21 mouse cellular contexts compared by ENCODE assay signal in the genomic region with DNA sequence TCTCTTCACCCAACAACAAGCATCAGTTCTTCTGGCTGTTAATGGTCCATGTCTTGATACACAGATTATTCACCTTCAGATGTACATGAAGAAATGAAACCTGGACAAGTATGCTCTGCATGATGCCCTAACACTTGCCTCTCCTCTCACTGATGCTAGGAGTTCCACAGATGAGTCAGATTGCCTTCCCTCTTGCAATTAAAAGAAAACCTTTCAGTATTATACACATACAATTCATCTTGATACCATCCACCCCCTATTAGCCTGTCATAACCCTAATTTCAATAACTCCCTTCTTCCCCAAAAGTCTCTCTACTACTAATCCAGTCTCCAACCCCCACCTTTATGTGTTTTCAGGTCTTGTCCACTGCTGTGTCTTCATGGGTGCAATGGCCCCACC.
DNase-seq lines count a peak whose midpoint lies in the region; ATAC-seq and TF ChIP-seq lines count a peak whose summit lies in the region.
"Had no signal": no experiment of that assay in that cellular context is flagged by ENCODE, and none has a peak within 500 bp of the region (broad histone marks: within the 10 kb centered on the region; RNA-seq: fewer than 3 reads in every experiment).

No protein-coding gene starts in this region.

- ATAC-seq in CD4-positive, CD25-positive, alpha-beta regulatory T cell, adult 4 months: peak; percentile 35
- ATAC-seq in inflammation-experienced regulatory T-cells, adult 6 months: peak; percentile 41
- no peak for ATAC-seq in forebrain, embryonic 11.5 days (replicated peaks; ENCODE audit: low FRiP score)
- ATAC-seq: Patski had no signal

- peak overlapping the region; percentile 65 for H3K27ac ChIP-seq in CH12.LX (ENCODE audit: insufficient read depth, low read depth)
- H3K27ac ChIP-seq in forebrain, embryonic 11.5 days (ENCODE audit: low read depth, low read length): no peak overlapping the region

- no peak for TF ChIP-seq POLR2A in CH12.LX (IDR thresholded peaks at IDR 0.05; ENCODE audit: low read depth, low read length)

- dilution Hi-C loops in CH12.LX (cut with MboI; ENCODE audit: extremely low pct_ligation_motif_present, extremely low pct_unique_long_range_greater_than_20kb, low sequenced_read_pairs): no loop called here

- in situ Hi-C loops in CH12.LX (cut with MboI; ENCODE audit: low pct_ligation_motif_present, low pct_unique_long_range_greater_than_20kb, low sequenced_read_pairs): loop anchor here (25.0 kb wide), 1 partner anchor 481 kb away; the partner anchor contains the start of gene Phyh

- H3K27me3 ChIP-seq in CH12.LX (replicated peaks): no peaks in the 10 kb centered on the region
- H3K27me3 ChIP-seq in forebrain, embryonic 11.5 days (ENCODE audit: control insufficient read depth, insufficient read depth, low read length): no peaks in the 10 kb centered on the region
- H3K27me3 ChIP-seq: Patski had no signal

- DNase-seq in A20 (ENCODE audit: low read depth, low spot score) (peak; percentile 34), CH12.LX (ENCODE audit: extremely low read depth) (peak; percentile 39)
- DNase-seq in forebrain, embryonic 11.5 days (ENCODE audit: low spot score): no peak
- no peak for DNase-seq in layer of hippocampus, postnatal 10 days (ENCODE audit: low spot score in 2 of 2)
- DNase-seq in cerebellum, postnatal 36 days: no peak
- no peak for DNase-seq in left cerebral cortex, adult 9 months (ENCODE audit: low spot score in 2 of 2)
- DNase-seq: adrenal gland, adult 2 months; adrenal gland, adult 8-10 months; adrenal gland, postnatal 10 days; adrenal gland, postnatal 14 days; adrenal gland, postnatal 25 days; adrenal gland, postnatal 36 days; cerebellum, adult 11 months; cerebellum, adult 11-12 months; cerebellum, adult 18-20 months; cerebellum, adult 2 months; cerebellum, adult 8-10 months had no signal

- H3K79me2 ChIP-seq in CH12.LX (replicated peaks; ENCODE audit: control insufficient read depth, extremely low read depth, insufficient read depth, poor library complexity, severe bottlenecking): no peaks in the 10 kb centered on the region

- TF ChIP-seq CTCF in CH12.LX (conservative IDR thresholded peaks at IDR 0.05 in 1 of 2, IDR thresholded peaks at IDR 0.05 in 1 of 2; ENCODE audit: low read depth in 2 of 2, low read length in 2 of 2): no peak

- TF ChIP-seq EP300 in CH12.LX (IDR thresholded peaks at IDR 0.05; ENCODE audit: low read length): peak; percentile 43; the same call in 1 of the 2 replicates

- peaks cover 0 to 3% of the 10 kb centered on the region in 2 experiments for H3K36me3 ChIP-seq in CH12.LX (replicated peaks in 1 of 2; ENCODE audit: control insufficient read depth in 1 of 2, insufficient read depth in 1 of 2, low read length in 1 of 2)
- H3K36me3 ChIP-seq in forebrain, embryonic 11.5 days (ENCODE audit: control insufficient read depth, insufficient read depth, low read length): no peaks in the 10 kb centered on the region
- H3K36me3 ChIP-seq: G1E had no signal

- peak overlapping the region in 1 of 3 experiments; percentile 16 for H3K4me3 ChIP-seq in CH12.LX (replicated peaks in 1 of 3; ENCODE audit: low read depth in 2 of 3, low read length in 2 of 3, poor library complexity in 1 of 3)
- no peak overlapping the region for H3K4me3 ChIP-seq in forebrain, embryonic 11.5 days (ENCODE audit: low read depth, low read length)

- H3K4me2 ChIP-seq in CH12.LX (ENCODE audit: insufficient read depth, low read depth, poor library complexity, severe bottlenecking): peak overlapping the region; percentile 79
- no peak overlapping the region for H3K4me2 ChIP-seq in forebrain, embryonic 11.5 days (ENCODE audit: low read depth, low read length, severe bottlenecking)

- no peak for TF ChIP-seq RAD21 in CH12.LX (IDR thresholded peaks at IDR 0.05; ENCODE audit: low read depth, low read length)

- H3K9ac ChIP-seq in CH12.LX (ENCODE audit: insufficient read depth, low read depth): peak overlapping the region; percentile 57
- H3K9ac ChIP-seq in forebrain, embryonic 11.5 days (ENCODE audit: low read length): no peak overlapping the region

- H3K4me1 ChIP-seq in CH12.LX (ENCODE audit: control insufficient read depth in 1 of 2, insufficient read depth in 2 of 2): peaks cover 26 to 64% of the 10 kb centered on the region in 2 experiments
- H3K4me1 ChIP-seq in forebrain, embryonic 11.5 days (replicated peaks; ENCODE audit: control insufficient read depth, insufficient read depth, low read length): no peaks in the 10 kb centered on the region

- peaks cover 2% of the 10 kb centered on the region for H3K9me3 ChIP-seq in CH12.LX (replicated peaks; ENCODE audit: low read length)
- H3K9me3 ChIP-seq in forebrain, embryonic 11.5 days (ENCODE audit: control insufficient read depth, low read length): no peaks in the 10 kb centered on the region
- H3K9me3 ChIP-seq: G1E had no signal

TF ChIP-seq in CH12.LX, 34 proteins besides CTCF, POLR2A, EP300 and RAD21:
- no peak for TF ChIP-seq TBP (conservative IDR thresholded peaks at IDR 0.05; ENCODE audit: low read depth, low read length)
- TF ChIP-seq SMC3 (IDR thresholded peaks at IDR 0.05; ENCODE audit: low read depth, low read length): no peak
- TF ChIP-seq E2F4 (IDR thresholded peaks at IDR 0.05; ENCODE audit: insufficient replicate concordance, low read depth, low read length): no peak
- peak; percentile 69; the same call in 1 of the 2 replicates for TF ChIP-seq IRF4 (IDR thresholded peaks at IDR 0.05; ENCODE audit: low read depth, low read length)
- TF ChIP-seq ZMIZ1 (IDR thresholded peaks at IDR 0.05; ENCODE audit: low read depth, low read length): no peak
- peak; percentile 66 for TF ChIP-seq JUND (conservative IDR thresholded peaks at IDR 0.05; ENCODE audit: low read depth, low read length)
- 0 out of 2 replicates have a peak, but pooled peaks have one; percentile 36 for TF ChIP-seq SIN3A (IDR thresholded peaks at IDR 0.05; ENCODE audit: low read length)
- TF ChIP-seq RCOR1 (conservative IDR thresholded peaks at IDR 0.05; ENCODE audit: low read depth, low read length): no peak

Comparison
In these comparisons a context has a peak if more than half of its experiments do, and no peak if none do; other contexts are left out.
1. DNase-seq: peak in A20 (single experiment) and CH12.LX (single experiment); none in forebrain, embryonic 11.5 days (single experiment), layer of hippocampus, postnatal 10 days (0 of 2), cerebellum, postnatal 36 days (0 of 2) and left cerebral cortex, adult 9 months (0 of 2).